Mouse (Mus musculus) midbrain, postnatal 0 days (tissue): ENCODE measurements at regions not wholly inside any gene's neighbourhood (a gene's known extent, or its start where the extent isn't known, plus 50 kb on each side); places are given as distances from the start of the nearest gene placed in this dataset.
A peak's percentile ranks its signal among the peaks of the same experiment; 100 is the strongest.

Experiments
- ATAC-seq: fragments of 200-750 bp; cut with Nextera tagmentation; 2 replicates; pipeline ENCODE4 v1.8.0; 2017; ENCODE audit warnings: moderate number of reproducible peaks, mild to moderate bottlenecking, moderate TSS enrichment, moderate library complexity; ENCODE audit not compliant: low FRiP score
- DNase-seq: peaks from one replicate; pipeline ENCODE4 v3.0.0-alpha.2; 2015; ENCODE audit warnings: low spot score
- H3K27ac ChIP-seq: fragments of 300-500 bp; sonication (generic); 2 replicates; pipeline ENCODE4 v1.5.1; 2014; ENCODE audit warnings: low read depth, mild to moderate bottlenecking, low read length, mixed read lengths
- H3K27me3 ChIP-seq: fragments of 300-500 bp; sonication (generic); 2 replicates; pipeline ENCODE4 v1.6.1; 2014; ENCODE audit warnings: low read length, control low read depth, mixed read lengths; ENCODE audit not compliant: insufficient read depth
- H3K36me3 ChIP-seq: fragments of 300-500 bp; sonication (generic); 2 replicates; pipeline ENCODE4 v1.6.1; 2014; ENCODE audit warnings: low read length, control low read depth, mixed read lengths; ENCODE audit not compliant: insufficient read depth
- H3K4me1 ChIP-seq: fragments of 300-500 bp; sonication (generic); 2 replicates; pipeline ENCODE4 v1.6.1; 2014; ENCODE audit warnings: mild to moderate bottlenecking, control low read depth, antibody characterized with exemption, low read length, mixed read lengths; ENCODE audit not compliant: insufficient read depth
- H3K4me2 ChIP-seq: fragments of 300-500 bp; sonication (generic); 2 replicates; pipeline ENCODE4 v1.6.1; 2014; ENCODE audit warnings: low read depth, mild to moderate bottlenecking, low read length, mixed read lengths; ENCODE audit not compliant: poor library complexity, severe bottlenecking
- H3K4me3 ChIP-seq: fragments of 300-500 bp; sonication (generic); 2 replicates; pipeline ENCODE4 v1.5.1; 2014; ENCODE audit warnings: low read depth, mild to moderate bottlenecking, low read length, moderate library complexity
- H3K9ac ChIP-seq: fragments of 300-500 bp; sonication (generic); replicated peaks from 2 replicates; pipeline ENCODE4 v1.6.1; 2014; ENCODE audit warnings: mild to moderate bottlenecking, low read length, moderate library complexity, mixed read lengths; ENCODE audit not compliant: poor library complexity, severe bottlenecking
- H3K9me3 ChIP-seq: fragments of 300-500 bp; sonication (generic); 2 replicates; pipeline ENCODE4 v1.6.1; 2016; ENCODE audit warnings: low read length, control low read depth
- CTCF ChIP-seq: IDR thresholded peaks from 2 replicates; pipeline ENCODE4 v1.5.1; 2016; ENCODE audit warnings: antibody characterized with exemption, mild to moderate bottlenecking
- WGBS: fragments of 180-500 bp; shearing (Covaris S2); extraction: QIAGEN DNeasy Blood & Tissue Kit; methylation state at CpG from one replicate; pipeline ENCODE4 v1.1.7; 2014; 5-methylcytosine and 5-hydroxymethylcytosine counted together

DNA sequence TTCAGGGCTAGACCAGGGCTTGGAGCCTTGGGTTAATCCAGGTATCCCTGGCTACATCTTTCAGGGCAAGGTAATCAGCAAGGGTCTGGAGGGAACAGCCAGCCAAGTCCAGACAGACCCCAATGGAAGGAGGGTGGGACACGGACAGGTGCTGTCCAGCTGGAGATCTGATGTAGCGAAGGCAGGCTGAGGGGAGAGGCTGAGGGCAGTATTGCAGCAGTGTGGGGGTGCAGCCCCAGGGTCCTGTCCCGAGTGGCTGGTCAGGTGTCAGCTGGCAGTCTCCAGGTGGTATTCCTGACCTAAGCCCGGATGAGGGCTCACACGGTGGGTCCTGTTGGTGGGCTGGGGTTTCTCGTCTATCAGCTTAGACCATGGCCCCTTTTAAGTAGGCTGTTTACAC is 245.7 kb downstream of the Etnk1 start:
- no peak overlapping the region for H3K4me2 ChIP-seq
- DNase-seq (no peak), ATAC-seq (no peak)
- no peaks in the 10 kb centered on the region for H3K9me3 ChIP-seq
- H3K36me3 ChIP-seq: no peaks in the 10 kb centered on the region
- H3K9ac ChIP-seq: no peak overlapping the region
- H3K4me1 ChIP-seq: no peaks in the 10 kb centered on the region
- H3K27ac ChIP-seq: no peak overlapping the region
- H3K4me3 ChIP-seq: no peak overlapping the region
- WGBS: 90% methylated on average over 6 of the region's 6 CpGs
- H3K27me3 ChIP-seq: no peaks in the 10 kb centered on the region
- no peak for TF ChIP-seq CTCF

- Histone ChIP-seq H3K27ac (no peak overlapping the region), H3K4me2 (no peak overlapping the region), H3K27me3 (no peaks in the 10 kb centered on the region), H3K36me3 (no peaks in the 10 kb centered on the region), H3K4me1 (no peaks in the 10 kb centered on the region), H3K9ac (no peak overlapping the region), H3K9me3 (no peaks in the 10 kb centered on the region), H3K4me3 (no peak overlapping the region)
- no peak for ATAC-seq
- WGBS: 81% methylated on average over 27 of the region's 27 CpGs
- no peak for TF ChIP-seq CTCF
- DNase-seq: peak; percentile 50
These were observed 247.8 kb downstream of the Etnk1 start for GRCm38 (mm10) chr6:143414590-143415382.

DNA sequence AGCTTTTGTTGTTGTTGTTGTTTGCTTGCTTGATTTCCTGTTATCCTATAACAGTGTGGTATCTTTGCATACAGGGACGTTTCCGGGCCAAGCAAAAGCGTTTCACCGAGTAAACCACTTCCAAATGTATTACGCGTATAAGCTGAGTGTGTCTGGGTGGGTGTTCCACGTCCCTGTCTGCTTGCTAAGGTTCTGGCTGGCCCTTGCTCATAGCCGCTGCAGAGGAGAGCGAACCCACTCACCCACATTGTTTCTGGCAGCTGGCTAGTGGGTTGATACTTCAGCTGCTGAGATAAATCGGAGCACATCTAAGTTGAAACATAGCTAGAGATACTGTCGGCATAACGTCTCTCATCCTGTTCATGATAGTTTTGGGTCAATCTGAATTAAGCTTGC is 248.4 kb downstream of the Etnk1 start:
- ATAC-seq: no peak
- H3K4me1 ChIP-seq: no peaks in the 10 kb centered on the region

DNA sequence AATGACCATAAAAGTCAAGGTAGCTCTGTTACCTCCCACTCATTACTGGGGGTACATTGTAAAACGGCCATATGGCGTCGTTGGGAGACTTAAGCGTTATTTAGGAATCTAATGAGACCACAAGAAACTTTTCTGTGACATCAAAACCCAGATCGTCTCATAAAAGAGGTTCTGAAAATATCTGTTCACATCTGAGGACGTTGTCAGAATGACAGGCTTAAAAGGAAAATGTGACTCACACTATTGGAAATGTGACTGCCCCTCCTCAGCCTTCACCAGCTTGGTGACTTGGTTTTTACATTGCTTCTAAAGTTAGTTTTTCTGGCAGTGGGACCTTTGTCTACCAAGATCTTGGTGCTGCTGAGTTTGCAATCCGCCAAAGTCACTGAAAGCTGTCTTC is 252.9 kb downstream of the Etnk1 start:
- Histone ChIP-seq H3K4me3 (no peak overlapping the region), H3K9ac (no peak overlapping the region), H3K4me1 (no peaks in the 10 kb centered on the region), H3K27ac (no peak overlapping the region), H3K36me3 (no peaks in the 10 kb centered on the region), H3K4me2 (no peak overlapping the region), H3K9me3 (no peaks in the 10 kb centered on the region), H3K27me3 (no peaks in the 10 kb centered on the region)
- DNase-seq (no peak), ATAC-seq (no peak)
- WGBS: 89% methylated on average over 7 of the region's 7 CpGs
- TF ChIP-seq CTCF: no peak

More for the DNA sequence above, 248.4 kb downstream of the Etnk1 start:
- WGBS: 87% methylated on average over 12 of the region's 12 CpGs
- no peak overlapping the region for H3K27ac ChIP-seq
- no peak for DNase-seq
- no peak overlapping the region for H3K4me3 ChIP-seq
- no peak overlapping the region for H3K4me2 ChIP-seq
- H3K9me3 ChIP-seq: no peaks in the 10 kb centered on the region
- H3K36me3 ChIP-seq: no peaks in the 10 kb centered on the region
- TF ChIP-seq CTCF: no peak
- no peak overlapping the region for H3K9ac ChIP-seq
- H3K27me3 ChIP-seq: no peaks in the 10 kb centered on the region

GRCm38 (mm10) chr6:143423026-143423425 is 256.0 kb downstream of the Etnk1 start:
- no peaks in the 10 kb centered on the region for H3K27me3 ChIP-seq
- no peak overlapping the region for H3K27ac ChIP-seq
- no peak for DNase-seq
- H3K4me3 ChIP-seq: no peak overlapping the region
- no peak for ATAC-seq
- H3K36me3 ChIP-seq: no peaks in the 10 kb centered on the region
- TF ChIP-seq CTCF: no peak
- H3K4me1 ChIP-seq: no peaks in the 10 kb centered on the region
- no peak overlapping the region for H3K4me2 ChIP-seq
- no peak overlapping the region for H3K9ac ChIP-seq
- WGBS: 95% methylated on average over 14 of the region's 14 CpGs
- no peaks in the 10 kb centered on the region for H3K9me3 ChIP-seq

DNA sequence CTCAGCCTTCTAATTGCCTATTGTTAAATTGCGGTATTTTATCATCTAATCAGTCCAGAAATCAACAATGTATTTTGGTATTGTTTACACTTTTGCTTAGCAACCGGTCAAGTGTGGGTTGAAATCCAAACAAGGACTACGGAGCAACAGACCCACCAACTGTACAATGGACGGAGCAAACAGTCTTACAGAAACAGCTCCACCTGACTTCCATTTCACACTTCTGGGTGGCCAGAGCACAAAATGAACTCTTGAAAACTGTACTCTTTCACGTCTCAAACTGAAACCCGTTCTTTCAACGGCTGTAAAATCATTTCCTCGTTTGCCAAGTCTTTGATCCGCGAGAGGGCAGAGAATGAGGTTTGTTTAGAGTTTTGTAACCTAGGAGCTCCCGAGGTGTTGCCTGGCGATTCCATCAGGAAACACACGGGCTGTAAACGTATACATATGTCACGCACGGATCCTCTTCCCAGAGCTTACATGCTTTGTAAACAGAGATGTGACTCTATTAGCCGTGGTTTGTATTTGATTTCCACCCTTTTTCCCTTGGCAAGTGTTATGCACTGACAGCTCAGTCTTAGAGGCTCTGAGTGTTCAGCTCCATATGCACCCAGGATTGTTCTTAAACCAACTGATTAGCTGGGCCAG is 258.3 kb downstream of the Etnk1 start:
- Histone ChIP-seq H3K4me1 (no peaks in the 10 kb centered on the region), H3K9me3 (no peaks in the 10 kb centered on the region), H3K4me3 (no peak overlapping the region), H3K27ac (no peak overlapping the region), H3K36me3 (no peaks in the 10 kb centered on the region), H3K9ac (no peak overlapping the region), H3K4me2 (no peak overlapping the region), H3K27me3 (no peaks in the 10 kb centered on the region)
- DNase-seq (no peak), ATAC-seq (no peak)
- no peak for TF ChIP-seq CTCF
- 70% methylated on average over 17 of the region's 17 CpGs for WGBS
